Mouse (Mus musculus) urinary bladder, postnatal 0 days (tissue): ENCODE results near the gene Odf4. TPM values are rescaled to one million over a fixed set of nuclear protein-coding genes. Genes with fewer than 3 reads are reported as not detected.

Source experiments
- polyA plus RNA-seq: library from polyadenylated mRNA; unstranded; fragments of >200 nt; fragmentation: Nextera tagmentation; extraction: Ambion mirVana; gene quantifications from 2 replicates; pipeline ENCODE4 v1.2.1, GENCODE M21; 2015

Gene Odf4
- not detected in 2 replicates for polyA plus RNA-seq

DNA sequence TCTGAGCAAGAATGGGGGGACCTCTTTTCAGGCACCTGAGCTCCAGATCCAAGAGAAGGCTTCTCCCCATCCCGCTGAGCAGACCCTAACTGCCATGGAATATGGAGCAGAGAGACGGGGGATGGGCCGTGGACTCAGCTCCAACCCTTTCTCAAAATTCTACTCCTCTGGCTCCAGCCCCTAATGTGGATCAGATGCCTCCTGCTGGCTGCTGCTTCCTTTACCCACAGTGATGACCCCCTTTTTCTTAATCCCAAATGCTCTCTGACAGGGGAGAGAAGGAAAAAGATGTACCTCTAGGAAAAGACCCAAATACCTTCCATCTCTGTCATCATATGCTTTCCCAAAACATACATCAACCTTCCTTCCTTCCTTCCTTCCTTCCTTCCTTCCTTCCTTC, at the start of gene Odf4:
Gene Odf4 (minus strand): TSS at position 101 of the 400 bp plus-strand sequence.

DNA sequence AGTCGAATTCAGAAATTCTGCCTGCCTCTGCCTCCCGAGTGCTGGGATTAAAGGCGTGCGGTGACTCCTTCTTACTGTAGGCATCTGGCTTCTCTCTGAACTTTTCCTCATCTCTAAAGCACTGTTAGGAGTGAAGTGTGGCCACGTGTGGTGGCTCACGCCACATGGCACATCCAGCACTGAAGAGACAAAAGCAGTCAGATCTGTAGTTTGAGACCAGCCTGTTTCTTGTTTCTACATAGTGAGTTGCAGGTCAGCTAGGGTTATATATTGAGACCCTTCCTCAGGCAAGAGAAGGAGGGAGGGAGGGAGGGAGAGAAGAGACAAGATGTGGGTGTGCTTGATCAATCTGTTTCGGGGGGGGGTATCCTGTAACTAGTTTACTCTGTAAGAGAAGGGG, 48.2 kb upstream of the Odf4 start, which contains the start of gene Rangrf:
Gene Rangrf (minus strand): TSS at position 101 of the 400 bp plus-strand sequence.

DNA sequence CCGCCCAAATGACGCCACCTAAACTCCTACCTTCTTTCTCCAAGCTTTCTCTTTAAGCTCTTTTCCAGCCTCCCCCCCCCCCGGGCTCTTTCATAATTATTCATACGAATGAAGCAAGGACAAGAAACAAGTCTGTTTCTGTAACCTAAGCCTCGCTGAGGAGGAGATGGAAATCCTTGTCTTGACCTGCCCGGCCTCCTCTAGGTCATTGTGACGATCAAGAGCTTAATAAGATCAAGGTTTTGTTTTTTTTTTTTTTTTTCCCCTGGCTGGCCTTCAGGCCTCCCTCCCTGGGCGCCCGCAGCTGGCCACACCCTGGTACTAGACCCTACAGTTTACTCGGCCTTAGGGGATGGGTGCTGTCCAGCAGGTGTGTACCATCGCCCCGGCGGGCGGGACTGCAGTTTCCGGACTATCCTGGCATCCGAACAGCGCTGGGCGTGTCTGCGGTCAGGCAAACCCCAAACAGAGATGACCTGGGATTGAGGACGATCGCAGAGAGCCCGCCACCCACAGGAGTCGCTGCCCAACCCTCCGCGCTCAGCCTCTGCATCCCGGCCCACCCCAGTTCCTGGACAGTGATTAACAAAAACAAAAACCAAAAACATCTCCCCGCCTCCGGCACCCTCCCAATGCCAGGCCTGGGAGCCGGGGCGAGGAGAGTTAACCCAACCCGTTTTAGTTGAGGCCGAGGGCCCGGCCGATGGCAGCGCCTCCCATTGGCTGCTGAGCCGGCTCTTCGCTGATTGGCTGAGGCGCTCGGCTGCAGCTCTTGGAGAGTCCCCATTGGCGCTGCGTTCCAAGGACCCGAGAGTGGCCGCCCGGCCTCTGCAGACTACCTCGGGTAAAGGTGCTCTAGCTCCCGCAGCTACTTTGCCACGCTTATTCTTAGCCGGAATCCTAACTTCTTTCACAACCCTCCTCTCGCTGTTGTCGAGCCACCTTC, 40.7 kb upstream of the Odf4 start, which contains the start of gene Slc25a35:
Gene Slc25a35 (plus strand): TSS at position 795 of the 946 bp plus-strand sequence.

DNA sequence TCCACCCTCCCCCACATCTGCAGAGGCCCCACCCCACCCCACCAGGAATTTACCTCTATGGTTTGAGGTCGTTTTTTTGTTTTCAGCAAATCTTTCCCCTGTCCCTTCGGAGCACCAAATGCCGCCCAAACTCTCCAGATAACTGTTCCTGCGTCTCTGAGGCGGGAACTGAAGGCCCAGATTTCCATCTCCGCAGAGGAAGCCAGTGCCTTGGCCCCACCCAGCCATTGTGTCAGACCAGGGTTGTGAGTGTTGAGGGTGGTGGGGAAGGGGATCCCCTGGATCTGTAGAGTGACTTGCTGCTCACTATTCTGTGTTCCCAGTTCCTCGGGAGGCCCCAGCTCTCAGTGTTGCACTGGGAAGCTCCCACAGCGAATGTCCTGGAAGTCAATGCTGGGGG, 30.4 kb upstream of the Odf4 start, which contains the start of gene Arhgef15:
Gene Arhgef15 (minus strand): TSS at position 173 of the 400 bp plus-strand sequence.

DNA sequence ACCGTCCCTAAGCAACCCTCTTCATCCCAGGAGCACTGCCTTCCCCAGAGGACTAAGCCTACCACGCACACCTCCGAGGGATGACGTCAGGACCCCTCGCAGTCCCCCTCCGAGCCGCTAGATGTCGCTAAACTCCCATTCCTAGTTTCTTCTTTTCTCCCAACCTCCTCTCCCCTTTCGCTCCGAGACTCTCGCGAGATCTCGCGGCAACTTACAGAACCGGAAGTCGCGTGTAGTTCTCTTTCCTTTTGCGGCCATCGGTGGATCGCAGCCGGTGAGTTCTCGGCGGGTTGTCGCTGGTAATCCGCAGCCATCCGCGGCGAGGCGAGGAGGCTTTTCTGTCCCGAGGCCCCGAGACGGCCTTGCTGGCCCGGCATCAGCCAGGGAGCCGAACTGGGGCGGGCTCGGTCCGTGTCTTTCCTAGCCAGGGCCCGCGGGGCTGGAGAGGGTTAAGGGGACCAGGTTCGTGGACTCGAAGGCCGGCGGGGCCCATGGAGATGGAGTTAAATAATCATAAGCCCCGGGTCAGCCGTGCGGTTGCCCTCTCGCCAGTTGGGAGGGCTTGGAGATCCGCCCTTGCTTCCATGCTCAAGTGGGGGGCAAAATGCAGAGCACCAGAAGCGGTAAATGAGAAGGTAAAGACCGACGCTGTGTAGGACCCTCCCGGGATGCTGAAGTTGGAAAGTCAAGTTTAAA, 25.4 kb downstream of the Odf4 start, which contains the start of gene Rpl26:
Gene Rpl26 (plus strand): TSS at position 233 of the 696 bp plus-strand sequence.

DNA sequence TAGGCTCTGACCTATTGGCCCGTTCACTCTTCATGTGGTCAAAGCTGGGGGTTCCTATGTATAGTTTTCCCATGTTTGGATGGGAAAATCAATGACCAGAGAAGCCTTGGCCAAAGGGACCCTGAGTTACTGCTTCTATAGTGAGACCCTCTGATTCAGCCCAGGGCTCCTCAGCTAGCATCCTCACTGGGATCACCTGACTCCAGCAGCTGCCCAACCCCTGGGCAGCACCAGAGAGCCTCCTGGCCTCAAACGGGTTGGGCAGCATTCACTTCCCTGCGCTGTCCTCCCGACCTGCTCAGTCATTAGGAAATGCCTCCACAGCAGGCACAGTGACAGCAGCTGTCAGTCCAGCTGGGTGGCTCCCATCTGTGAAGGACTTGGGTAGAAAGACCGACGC, 38.6 kb downstream of the Odf4 start, which contains the start of gene Rnf222:
Gene Rnf222 (plus strand): TSS at position 301 of the 400 bp plus-strand sequence.

Other genes starting within 250 kb of the Odf4 start
- gene Myh10, start 235.5 kb downstream of the Odf4 start, polyA plus RNA-seq = 46.4 and 48.4 TPM in 2 replicates
- 79.9 and 88.8 TPM in 2 replicates for gene Ndel1, start 55.2 kb downstream of the Odf4 start, polyA plus RNA-seq
- not detected in 2 replicates for gene Rnf222, start 38.5 kb downstream of the Odf4 start, polyA plus RNA-seq
- gene Rpl26, start 25.5 kb downstream of the Odf4 start, polyA plus RNA-seq = 870 and 884 TPM in 2 replicates
- 2.3 and 2.5 TPM in 2 replicates for gene Arhgef15, start 30.4 kb upstream of the Odf4 start, polyA plus RNA-seq
- 5.3 and 7.2 TPM in 2 replicates for gene Slc25a35, start 41.0 kb upstream of the Odf4 start, polyA plus RNA-seq
- 31.2 and 32.5 TPM in 2 replicates for gene Rangrf, start 48.1 kb upstream of the Odf4 start, polyA plus RNA-seq
- gene Pfas, start 81.4 kb upstream of the Odf4 start, polyA plus RNA-seq = 9.6 and 10.6 TPM in 2 replicates
- 16.5 and 21.5 TPM in 2 replicates for gene Ctc1, start 88.8 kb upstream of the Odf4 start, polyA plus RNA-seq
- 20.7 and 30.7 TPM in 2 replicates for gene Aurkb, start 118.6 kb upstream of the Odf4 start, polyA plus RNA-seq
- 11.9 and 12.3 TPM in 2 replicates for gene Borcs6, start 132.6 kb upstream of the Odf4 start, polyA plus RNA-seq
- 33.3 and 39.1 TPM in 2 replicates for gene Tmem107, start 143.7 kb upstream of the Odf4 start, polyA plus RNA-seq
- gene Vamp2, start 161.4 kb upstream of the Odf4 start, polyA plus RNA-seq = 48.6 and 55.5 TPM in 2 replicates
- 14.4 and 17.4 TPM in 2 replicates for gene Per1, start 168.1 kb upstream of the Odf4 start, polyA plus RNA-seq
- gene Hes7, start 193.3 kb upstream of the Odf4 start, polyA plus RNA-seq = 0.11 and 0.26 TPM in 2 replicates
- 0.45 and 0.59 TPM in 2 replicates for gene 9130213A22Rik, start 195.5 kb upstream of the Odf4 start, polyA plus RNA-seq
- 8.5 and 10.1 TPM in 2 replicates for gene Aloxe3, start 198.8 kb upstream of the Odf4 start, polyA plus RNA-seq
- gene Alox12b, start 229.9 kb upstream of the Odf4 start, polyA plus RNA-seq = 0.05 and 0.11 TPM in 2 replicates